Mouse (Mus musculus) cortical plate, adult 2 months (tissue): Measurements from ENCODE around the gene Fcnb. TPM values are rescaled to one million over a fixed set of nuclear protein-coding genes. Genes with fewer than 3 reads are reported as not detected.

Experiments used
- H3K27ac ChIP-seq: fragments of 200-500 bp; 2 replicates; pipeline ENCODE4 v1.5.1; 2012; ENCODE audit warnings: low read length, control low read depth, inconsistent platforms; ENCODE audit not compliant: insufficient read depth
- H3K4me1 ChIP-seq: fragments of 200-500 bp; 2 replicates; pipeline ENCODE4 v1.6.1; 2011; ENCODE audit warnings: low read length; ENCODE audit not compliant: control insufficient read depth, insufficient read depth
- H3K4me3 ChIP-seq: fragments of 200-500 bp; 2 replicates; pipeline ENCODE4 v1.5.1; 2011; ENCODE audit warnings: mild to moderate bottlenecking, low read length, control low read depth; ENCODE audit not compliant: insufficient read depth
- CTCF ChIP-seq: fragments of 200-500 bp; IDR thresholded peaks from 2 replicates; pipeline ENCODE4 v1.5.1; 2011; ENCODE audit warnings: mild to moderate bottlenecking, control low read depth, low read length; ENCODE audit not compliant: insufficient read depth; ENCODE audit errors: extremely low read depth
- POLR2A ChIP-seq: fragments of 200-500 bp; IDR thresholded peaks from 2 replicates; pipeline ENCODE4 v1.6.1; 2011; ENCODE audit warnings: mild to moderate bottlenecking, low read length, control low read depth; ENCODE audit not compliant: insufficient read depth; ENCODE audit errors: extremely low read depth
- polyA plus RNA-seq: library from polyadenylated mRNA; depleted of rRNA; stranded (reverse); fragments of >200 nt; gene quantifications from 2 replicates; pipeline ENCODE4 v1.2.3, GENCODE M21; 2012

The Fcnb gene
- polyA plus RNA-seq, 1 experiment, result not detected

DNA sequence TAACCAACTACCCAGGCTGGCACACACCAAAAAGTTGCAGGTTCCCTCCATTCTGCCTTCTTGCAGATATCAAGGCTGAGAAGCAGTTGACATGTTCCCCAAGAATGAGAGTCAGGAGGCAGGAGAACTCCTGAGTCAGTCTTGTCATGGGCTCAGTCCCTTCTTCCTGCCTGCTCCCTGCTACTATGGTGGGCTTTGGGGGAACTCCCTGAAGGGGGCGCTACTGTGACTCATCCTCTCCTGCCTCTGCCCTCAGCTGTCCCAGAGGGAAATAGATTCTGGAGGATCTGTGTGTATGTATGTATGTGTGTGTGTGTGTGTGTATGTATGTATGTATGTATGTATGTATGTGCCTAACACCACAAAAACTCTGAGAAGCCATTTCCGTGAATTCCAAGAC is 19.0 kb upstream of the Fcnb start:
- TF ChIP-seq CTCF, result no peak
- TF ChIP-seq POLR2A, result no peak
- peaks cover 5% of the 10 kb centered on the region for H3K4me1 ChIP-seq
- no peak overlapping the region for H3K27ac ChIP-seq
- no peak overlapping the region for H3K4me3 ChIP-seq

DNA sequence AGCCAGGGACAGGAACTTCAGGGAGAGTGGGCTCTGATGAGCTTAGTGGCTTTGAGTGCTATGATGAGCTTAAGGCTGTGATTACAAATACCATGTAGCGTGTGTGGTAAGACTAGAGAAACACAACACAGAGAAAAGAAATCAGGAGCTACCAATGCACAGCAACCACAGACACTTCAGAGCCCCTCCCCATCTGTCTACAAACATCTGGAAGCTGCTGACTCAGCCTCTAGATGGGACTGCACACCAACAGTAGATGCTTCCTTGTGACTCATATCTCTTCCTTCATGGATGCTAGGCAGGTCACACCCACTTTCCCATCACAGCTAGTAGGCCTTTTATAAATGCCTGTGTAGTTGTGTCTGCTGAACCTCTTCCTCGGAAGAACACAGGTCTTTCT is 17.2 kb upstream of the Fcnb start:
- no peak for TF ChIP-seq POLR2A
- no peak for TF ChIP-seq CTCF
- no peak overlapping the region for H3K4me3 ChIP-seq
- no peak overlapping the region for H3K27ac ChIP-seq
- H3K4me1 ChIP-seq, result peaks cover 8% of the 10 kb centered on the region

DNA sequence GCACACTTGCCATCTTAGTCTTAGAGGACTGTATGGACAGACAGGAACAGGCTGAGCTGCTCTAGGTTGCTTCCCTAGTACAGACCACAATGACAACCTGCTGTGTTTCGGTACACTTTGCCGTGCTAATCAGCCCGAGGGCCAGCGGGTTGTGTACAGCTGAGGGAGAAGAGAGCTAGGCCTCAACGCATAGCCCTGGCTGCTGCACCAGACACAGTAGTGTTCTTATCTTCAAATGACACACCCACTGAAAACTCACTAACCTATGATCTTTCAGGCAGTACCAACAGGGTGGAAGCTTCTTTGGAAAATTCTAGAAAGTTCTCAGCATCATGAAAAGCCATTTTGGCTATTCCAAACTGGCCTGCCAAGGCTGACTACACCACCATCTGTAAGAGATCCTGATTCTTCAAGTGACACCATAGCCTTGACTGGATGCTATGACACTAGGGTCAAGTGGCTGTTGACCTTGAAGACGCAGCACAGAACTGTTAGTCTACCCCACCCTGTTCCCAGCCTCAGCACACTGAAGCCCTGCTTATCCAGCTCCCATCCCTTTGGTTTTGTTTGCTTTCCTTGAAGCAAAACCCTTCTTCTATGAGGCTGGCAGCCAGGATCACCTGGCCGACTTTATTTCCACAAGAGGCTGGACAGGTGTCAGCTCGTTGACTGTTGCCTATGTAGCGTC is 16.3 kb upstream of the Fcnb start:
- Histone ChIP-seq H3K4me1 (peaks cover 8% of the 10 kb centered on the region), H3K4me3 (no peak overlapping the region), H3K27ac (no peak overlapping the region)
- TF ChIP-seq CTCF (no peak), POLR2A (no peak)

DNA sequence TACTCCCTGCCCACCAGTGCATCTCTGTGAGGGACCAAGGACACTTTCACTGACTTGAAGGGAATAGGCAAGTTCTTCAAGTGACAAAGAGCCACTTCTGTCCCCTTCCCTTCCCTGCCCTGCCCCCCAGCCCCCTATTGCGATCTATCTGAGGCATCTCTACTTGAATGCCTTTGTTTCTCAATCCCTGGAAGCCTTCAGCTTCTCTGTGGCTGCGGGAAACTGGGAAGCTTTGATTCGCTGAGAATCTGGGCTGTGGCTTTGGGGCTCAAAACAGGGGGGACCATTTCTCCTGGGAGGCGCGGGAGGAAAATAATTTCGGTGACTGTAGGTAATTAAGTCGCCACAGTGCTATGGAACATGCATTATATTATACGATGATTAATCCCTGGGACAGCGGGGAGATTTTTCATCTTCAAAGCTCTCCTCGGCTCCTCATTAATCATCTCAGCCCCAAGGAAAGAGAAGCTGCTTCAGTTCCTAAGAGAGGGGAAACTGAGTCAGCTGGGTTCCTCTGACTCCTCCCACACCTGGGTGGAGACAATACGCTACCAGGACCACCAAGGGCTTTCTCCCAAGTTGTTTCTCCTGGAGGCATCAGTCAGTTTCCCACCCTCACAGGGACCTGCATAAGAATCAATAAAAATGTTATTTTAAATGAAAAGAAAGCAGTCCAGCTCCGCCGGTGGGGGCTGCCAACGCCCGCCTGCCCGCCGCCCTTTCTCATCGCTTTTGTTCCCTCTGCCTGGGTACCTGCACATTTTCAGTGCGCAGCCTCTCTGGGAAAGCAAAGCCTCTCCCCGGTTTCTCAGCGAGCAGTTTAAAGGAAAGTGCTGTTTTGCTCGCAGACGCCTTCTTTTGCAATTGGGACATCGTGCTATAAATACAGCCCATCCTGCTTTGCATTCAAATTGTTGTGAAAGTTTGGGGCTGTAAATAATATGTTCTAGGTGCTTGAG is 14.1 kb upstream of the Fcnb start:
- TF ChIP-seq POLR2A (0 out of 2 replicates have a peak, but pooled peaks have one; percentile 41), CTCF (no peak)

DNA sequence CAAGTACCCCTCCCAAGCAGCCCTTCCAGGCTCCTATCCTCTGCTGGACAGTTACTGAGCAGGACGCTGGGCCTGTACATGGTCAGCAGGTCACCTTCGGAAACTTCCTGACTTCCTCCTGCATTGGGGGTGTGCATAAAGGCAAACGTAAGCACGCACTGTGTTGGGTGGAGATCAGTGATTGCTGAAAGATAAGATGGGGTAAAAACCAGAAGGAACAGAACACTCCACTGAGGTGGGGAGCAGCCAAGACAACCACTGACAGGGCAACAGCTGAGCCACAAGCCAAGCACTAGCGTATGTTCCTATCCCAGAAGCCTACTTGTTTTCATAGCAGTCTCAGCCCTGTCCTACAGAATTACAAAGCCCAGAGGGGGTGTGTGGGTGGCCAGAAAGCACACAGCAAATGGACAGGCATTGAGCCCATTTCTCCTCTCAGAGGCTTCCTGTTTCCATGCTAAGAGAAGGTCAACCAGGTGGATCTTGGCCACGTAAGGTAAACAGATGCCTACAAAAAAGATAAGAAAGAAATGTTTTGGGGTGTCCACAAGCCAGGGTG is 12.1 kb upstream of the Fcnb start:
- H3K4me1 ChIP-seq, result peaks cover 8% of the 10 kb centered on the region
- TF ChIP-seq CTCF (no peak), POLR2A (no peak)
- H3K27ac ChIP-seq, result no peak overlapping the region
- H3K4me3 ChIP-seq, result no peak overlapping the region

More for the DNA sequence above, 14.1 kb upstream of the Fcnb start:
- Histone ChIP-seq H3K4me3 (no peak overlapping the region), H3K4me1 (peaks cover 8% of the 10 kb centered on the region), H3K27ac (peak overlapping the region; percentile 24)

DNA sequence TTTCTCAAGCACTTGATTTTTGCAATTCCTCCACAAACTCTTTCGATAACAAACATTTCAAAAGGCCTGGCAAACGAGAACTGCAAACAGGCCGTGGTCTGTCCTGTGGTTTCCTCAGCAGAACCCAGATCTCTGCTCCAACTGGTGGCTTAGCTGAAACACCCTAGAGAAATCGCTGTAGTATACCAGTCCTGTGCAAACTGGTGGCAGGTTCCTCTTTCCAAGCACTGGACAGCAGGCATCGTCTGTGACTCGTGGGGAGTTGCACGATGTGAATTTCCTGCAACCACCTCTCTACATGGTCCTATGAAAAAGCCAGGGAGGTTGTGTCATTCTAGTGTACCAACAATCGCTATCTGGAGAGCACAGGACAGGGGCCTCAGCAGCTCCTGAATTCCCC is 7.4 kb upstream of the Fcnb start:
- Histone ChIP-seq H3K27ac (no peak overlapping the region), H3K4me3 (no peak overlapping the region)
- TF ChIP-seq CTCF (no peak), POLR2A (no peak)

DNA sequence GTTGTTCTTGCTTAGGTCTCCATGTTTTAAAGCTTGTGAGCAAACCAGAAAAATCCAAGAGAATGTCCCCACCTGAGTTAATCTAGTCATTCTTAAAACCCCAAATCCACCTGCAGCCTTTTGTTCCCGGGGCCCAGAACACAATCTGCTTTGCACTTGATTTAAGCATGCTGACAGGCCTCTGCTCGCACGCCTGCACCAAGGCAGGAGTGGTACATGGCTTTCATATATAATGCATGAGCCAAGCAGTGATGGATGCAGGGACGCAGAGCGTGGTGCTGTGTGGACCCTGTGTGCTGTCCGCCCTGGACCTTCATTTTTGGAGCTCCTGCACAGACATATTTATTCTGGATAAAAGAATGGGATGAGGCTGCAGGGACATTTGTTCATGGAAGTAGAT is 6.4 kb upstream of the Fcnb start:
- no peak overlapping the region for H3K4me3 ChIP-seq

More for the DNA sequence above, 7.4 kb upstream of the Fcnb start:
- H3K4me1 ChIP-seq, result no peaks in the 10 kb centered on the region

DNA sequence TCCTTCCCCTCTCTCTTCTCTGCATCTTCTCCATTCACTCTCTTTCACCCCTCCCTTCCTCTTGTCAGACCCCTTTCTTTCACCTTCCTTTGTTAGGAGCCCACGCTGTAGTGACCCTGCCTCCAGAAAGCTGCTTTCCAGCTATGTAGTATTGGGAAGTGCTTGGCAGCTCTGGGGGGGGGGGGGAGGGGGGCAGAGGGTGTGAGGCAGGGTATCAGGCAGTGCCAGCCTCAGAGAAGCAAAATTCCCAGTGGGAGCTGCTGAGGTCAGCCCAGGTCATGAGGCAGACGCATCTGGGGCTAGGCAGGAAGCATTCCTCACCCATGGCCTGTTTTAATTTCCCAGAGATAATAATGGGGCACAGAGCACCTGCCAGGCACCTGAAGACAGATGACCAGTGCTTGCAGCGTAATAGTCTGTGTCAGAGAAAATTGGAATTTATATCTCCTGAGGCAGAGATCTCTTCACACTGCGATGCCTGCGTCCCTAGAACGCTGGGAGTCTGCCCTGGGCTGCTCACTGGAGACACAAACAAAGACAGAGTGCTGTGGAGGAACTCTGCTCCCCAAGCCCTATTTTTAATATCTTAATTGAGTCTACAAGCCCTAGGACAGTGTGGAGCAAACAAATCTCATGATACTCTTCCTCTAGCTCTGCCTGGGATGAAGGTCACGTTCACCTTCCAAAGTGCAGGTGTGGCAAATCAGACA is 5.8 kb upstream of the Fcnb start:
- TF ChIP-seq POLR2A (no peak), CTCF (no peak)
- Histone ChIP-seq H3K27ac (no peak overlapping the region), H3K4me3 (no peak overlapping the region), H3K4me1 (no peaks in the 10 kb centered on the region)

More for the DNA sequence above, 6.4 kb upstream of the Fcnb start:
- Histone ChIP-seq H3K4me1 (no peaks in the 10 kb centered on the region), H3K27ac (no peak overlapping the region)
- TF ChIP-seq POLR2A, result no peak
- TF ChIP-seq CTCF, result no peak

DNA sequence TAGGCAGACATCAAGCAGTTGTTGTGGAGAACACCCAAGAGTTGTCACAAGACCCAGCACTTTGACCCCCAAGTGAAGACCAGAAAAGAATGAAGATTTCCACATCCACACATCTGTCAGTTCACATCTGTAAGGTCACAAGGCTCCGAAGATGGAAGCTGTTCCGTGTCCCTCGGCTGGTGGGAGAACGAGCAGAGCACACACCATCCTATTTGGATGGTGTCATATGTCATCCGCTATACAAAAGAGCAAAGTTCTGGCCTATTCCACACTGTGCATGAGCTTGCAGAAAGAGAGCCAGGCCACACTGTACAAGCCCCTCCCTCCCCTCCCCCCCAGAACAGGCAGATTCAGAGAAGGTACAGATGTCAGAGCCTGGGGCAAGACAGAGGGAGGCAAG is 4.4 kb upstream of the Fcnb start:
- TF ChIP-seq CTCF (no peak), POLR2A (no peak)
- H3K27ac ChIP-seq, result no peak overlapping the region
- H3K4me3 ChIP-seq, result no peak overlapping the region
- H3K4me1 ChIP-seq, result no peaks in the 10 kb centered on the region
